Mouse (Mus musculus): ENCODE data around the gene Efcab7. TPM values are rescaled to one million over a fixed set of nuclear protein-coding genes. Genes with fewer than 3 reads are reported as not detected.

Efcab7 gene
- total RNA-seq, 1 experiment, result 12.9 TPM

GRCm38 (mm10) chr4:99946516-99946915, 117.5 kb downstream of the Efcab7 start:
- Histone ChIP-seq H3K4me3 (ENCODE audit: insufficient read depth in 1 of 2, low read depth in 1 of 2, low read length in 2 of 2, poor library complexity in 1 of 2, severe bottlenecking in 1 of 2) (no peak overlapping the region), H3K36me3 (ENCODE audit: control insufficient read depth, insufficient read depth, low read length, poor library complexity, severe bottlenecking) (no peaks in the 10 kb centered on the region), H3K4me1 (ENCODE audit: control insufficient read depth in 2 of 2, insufficient read depth in 2 of 2, low read length in 2 of 2, poor library complexity in 1 of 2) (peaks cover 0 to 11% of the 10 kb centered on the region in 2 experiments; a peak in 1 of 4 replicates), H3K9ac (ENCODE audit: insufficient read depth, low read depth, low read length, poor library complexity, severe bottlenecking) (no peak overlapping the region), H3K27ac (ENCODE audit: insufficient read depth, low read depth, low read length, poor library complexity, severe bottlenecking) (no peak overlapping the region), H3K9me3 (ENCODE audit: control insufficient read depth, insufficient read depth, low read depth, low read length) (no peaks in the 10 kb centered on the region)
- TF ChIP-seq ZNF384 (IDR thresholded peaks at IDR 0.05; ENCODE audit: low read depth, low read length) (no peak), MAFK (IDR thresholded peaks at IDR 0.05; ENCODE audit: insufficient read depth, low read depth, low read length) (no peak), HCFC1 (IDR thresholded peaks at IDR 0.05; ENCODE audit: borderline replicate concordance, insufficient read depth, low read length) (no peak), ZC3H11A (IDR thresholded peaks at IDR 0.05; ENCODE audit: borderline replicate concordance, low read depth, low read length) (no peak), CHD2 (IDR thresholded peaks at IDR 0.05; ENCODE audit: low read depth, low read length) (no peak)
- DNase-seq (ENCODE audit: low read depth, low spot score), result peak; percentile 26
- in situ Hi-C loops (cut with MboI; ENCODE audit: low sequenced_read_pairs in 2 of 2, unreplicated experiment in 2 of 2), result no loop called here

- Histone ChIP-seq H3K9ac (ENCODE audit: insufficient read depth, low read depth, low read length, poor library complexity, severe bottlenecking) (no peak overlapping the region), H3K27ac (ENCODE audit: insufficient read depth, low read depth, low read length, poor library complexity, severe bottlenecking) (no peak overlapping the region), H3K4me1 (ENCODE audit: control insufficient read depth in 2 of 2, insufficient read depth in 2 of 2, low read length in 2 of 2, poor library complexity in 1 of 2) (peaks cover 0 to 9% of the 10 kb centered on the region in 2 experiments; a peak in 1 of 4 replicates), H3K36me3 (ENCODE audit: control insufficient read depth, insufficient read depth, low read length, poor library complexity, severe bottlenecking) (no peaks in the 10 kb centered on the region), H3K4me3 (ENCODE audit: insufficient read depth in 1 of 2, low read depth in 1 of 2, low read length in 2 of 2, poor library complexity in 1 of 2, severe bottlenecking in 1 of 2) (no peak overlapping the region), H3K9me3 (ENCODE audit: control insufficient read depth, insufficient read depth, low read depth, low read length) (no peaks in the 10 kb centered on the region)
- TF ChIP-seq ZC3H11A (IDR thresholded peaks at IDR 0.05; ENCODE audit: borderline replicate concordance, low read depth, low read length) (peak; percentile 33; the same call in 1 of the 2 replicates), CHD2 (IDR thresholded peaks at IDR 0.05; ENCODE audit: low read depth, low read length) (no peak)
- in situ Hi-C loops (cut with MboI; ENCODE audit: low sequenced_read_pairs in 2 of 2, unreplicated experiment in 2 of 2), result no loop called here
- DNase-seq (ENCODE audit: low read depth, low spot score), result peak; percentile 27
These were observed 118.2 kb downstream of the Efcab7 start for GRCm38 (mm10) chr4:99947192-99947591.

- H3K36me3 ChIP-seq (ENCODE audit: control insufficient read depth, insufficient read depth, low read length, poor library complexity, severe bottlenecking), result no peaks in the 10 kb centered on the region
- no peak overlapping the region for H3K9ac ChIP-seq (ENCODE audit: insufficient read depth, low read depth, low read length, poor library complexity, severe bottlenecking)
- H3K9me3 ChIP-seq (ENCODE audit: control insufficient read depth, insufficient read depth, low read depth, low read length), result no peaks in the 10 kb centered on the region
- DNase-seq (ENCODE audit: low read depth, low spot score), result no peak
- TF ChIP-seq HCFC1 (IDR thresholded peaks at IDR 0.05; ENCODE audit: borderline replicate concordance, insufficient read depth, low read length) (no peak), MAFK (IDR thresholded peaks at IDR 0.05; ENCODE audit: insufficient read depth, low read depth, low read length) (no peak), CHD2 (IDR thresholded peaks at IDR 0.05; ENCODE audit: low read depth, low read length) (no peak), ZNF384 (IDR thresholded peaks at IDR 0.05; ENCODE audit: low read depth, low read length) (no peak), ZC3H11A (IDR thresholded peaks at IDR 0.05; ENCODE audit: borderline replicate concordance, low read depth, low read length) (no peak)
- H3K27ac ChIP-seq (ENCODE audit: insufficient read depth, low read depth, low read length, poor library complexity, severe bottlenecking), result no peak overlapping the region
- H3K4me3 ChIP-seq (ENCODE audit: insufficient read depth in 1 of 2, low read depth in 1 of 2, low read length in 2 of 2, poor library complexity in 1 of 2, severe bottlenecking in 1 of 2), result no peak overlapping the region
- H3K4me1 ChIP-seq (ENCODE audit: control insufficient read depth in 2 of 2, insufficient read depth in 2 of 2, low read length in 2 of 2, poor library complexity in 1 of 2), result peaks cover 0 to 7% of the 10 kb centered on the region in 2 experiments; a peak in 1 of 4 replicates
- in situ Hi-C loops (cut with MboI; ENCODE audit: low sequenced_read_pairs in 2 of 2, unreplicated experiment in 2 of 2), result no loop called here
These were observed 118.9 kb downstream of the Efcab7 start for GRCm38 (mm10) chr4:99947896-99948295.

GRCm38 (mm10) chr4:99953904-99954303, 124.9 kb downstream of the Efcab7 start:
- H3K9ac ChIP-seq (ENCODE audit: insufficient read depth, low read depth, low read length, poor library complexity, severe bottlenecking), result no peak overlapping the region

GRCm38 (mm10) chr4:99955396-99955795, 126.4 kb downstream of the Efcab7 start:
- peaks cover 0 to 2% of the 10 kb centered on the region in 2 experiments; a peak in 1 of 4 replicates for H3K4me1 ChIP-seq (ENCODE audit: control insufficient read depth in 2 of 2, insufficient read depth in 2 of 2, low read length in 2 of 2, poor library complexity in 1 of 2)
- no peaks in the 10 kb centered on the region for H3K9me3 ChIP-seq (ENCODE audit: control insufficient read depth, insufficient read depth, low read depth, low read length)
- no peaks in the 10 kb centered on the region for H3K36me3 ChIP-seq (ENCODE audit: control insufficient read depth, insufficient read depth, low read length, poor library complexity, severe bottlenecking)
- in situ Hi-C loops (cut with MboI; ENCODE audit: low sequenced_read_pairs in 2 of 2, unreplicated experiment in 2 of 2), result no loop called here
- no peak overlapping the region for H3K9ac ChIP-seq (ENCODE audit: insufficient read depth, low read depth, low read length, poor library complexity, severe bottlenecking)
- no peak overlapping the region for H3K4me3 ChIP-seq (ENCODE audit: insufficient read depth in 1 of 2, low read depth in 1 of 2, low read length in 2 of 2, poor library complexity in 1 of 2, severe bottlenecking in 1 of 2)
- TF ChIP-seq ZC3H11A (IDR thresholded peaks at IDR 0.05; ENCODE audit: borderline replicate concordance, low read depth, low read length) (no peak), ZNF384 (IDR thresholded peaks at IDR 0.05; ENCODE audit: low read depth, low read length) (no peak), CHD2 (IDR thresholded peaks at IDR 0.05; ENCODE audit: low read depth, low read length) (no peak), MAFK (IDR thresholded peaks at IDR 0.05; ENCODE audit: insufficient read depth, low read depth, low read length) (no peak), HCFC1 (IDR thresholded peaks at IDR 0.05; ENCODE audit: borderline replicate concordance, insufficient read depth, low read length) (no peak)
- no peak overlapping the region for H3K27ac ChIP-seq (ENCODE audit: insufficient read depth, low read depth, low read length, poor library complexity, severe bottlenecking)
- no peak for DNase-seq (ENCODE audit: low read depth, low spot score)

More at GRCm38 (mm10) chr4:99953904-99954303, 124.9 kb downstream of the Efcab7 start:
- no peak overlapping the region for H3K4me3 ChIP-seq (ENCODE audit: insufficient read depth in 1 of 2, low read depth in 1 of 2, low read length in 2 of 2, poor library complexity in 1 of 2, severe bottlenecking in 1 of 2)
- in situ Hi-C loops (cut with MboI; ENCODE audit: low sequenced_read_pairs in 2 of 2, unreplicated experiment in 2 of 2), result no loop called here
- no peak for DNase-seq (ENCODE audit: low read depth, low spot score)
- no peak for TF ChIP-seq MAFK (IDR thresholded peaks at IDR 0.05; ENCODE audit: insufficient read depth, low read depth, low read length)
- TF ChIP-seq ZNF384 (IDR thresholded peaks at IDR 0.05; ENCODE audit: low read depth, low read length), result no peak
- TF ChIP-seq CHD2 (IDR thresholded peaks at IDR 0.05; ENCODE audit: low read depth, low read length), result no peak
- TF ChIP-seq ZC3H11A (IDR thresholded peaks at IDR 0.05; ENCODE audit: borderline replicate concordance, low read depth, low read length), result no peak
- TF ChIP-seq HCFC1 (IDR thresholded peaks at IDR 0.05; ENCODE audit: borderline replicate concordance, insufficient read depth, low read length), result no peak
- no peaks in the 10 kb centered on the region for H3K36me3 ChIP-seq (ENCODE audit: control insufficient read depth, insufficient read depth, low read length, poor library complexity, severe bottlenecking)
- H3K4me1 ChIP-seq (ENCODE audit: control insufficient read depth in 2 of 2, insufficient read depth in 2 of 2, low read length in 2 of 2, poor library complexity in 1 of 2), result peaks cover 0 to 2% of the 10 kb centered on the region in 2 experiments; a peak in 1 of 4 replicates
- no peaks in the 10 kb centered on the region for H3K9me3 ChIP-seq (ENCODE audit: control insufficient read depth, insufficient read depth, low read depth, low read length)
- no peak overlapping the region for H3K27ac ChIP-seq (ENCODE audit: insufficient read depth, low read depth, low read length, poor library complexity, severe bottlenecking)
